Mouse (Mus musculus): Measurements from ENCODE around the gene Itih5. TPM values are rescaled to one million over a fixed set of nuclear protein-coding genes. Genes with fewer than 3 reads are reported as not detected.

Gene Itih5
- 3.1 and 7.3 TPM in 2 replicates for polyA plus RNA-seq (2012; rRNA removed)

DNA sequence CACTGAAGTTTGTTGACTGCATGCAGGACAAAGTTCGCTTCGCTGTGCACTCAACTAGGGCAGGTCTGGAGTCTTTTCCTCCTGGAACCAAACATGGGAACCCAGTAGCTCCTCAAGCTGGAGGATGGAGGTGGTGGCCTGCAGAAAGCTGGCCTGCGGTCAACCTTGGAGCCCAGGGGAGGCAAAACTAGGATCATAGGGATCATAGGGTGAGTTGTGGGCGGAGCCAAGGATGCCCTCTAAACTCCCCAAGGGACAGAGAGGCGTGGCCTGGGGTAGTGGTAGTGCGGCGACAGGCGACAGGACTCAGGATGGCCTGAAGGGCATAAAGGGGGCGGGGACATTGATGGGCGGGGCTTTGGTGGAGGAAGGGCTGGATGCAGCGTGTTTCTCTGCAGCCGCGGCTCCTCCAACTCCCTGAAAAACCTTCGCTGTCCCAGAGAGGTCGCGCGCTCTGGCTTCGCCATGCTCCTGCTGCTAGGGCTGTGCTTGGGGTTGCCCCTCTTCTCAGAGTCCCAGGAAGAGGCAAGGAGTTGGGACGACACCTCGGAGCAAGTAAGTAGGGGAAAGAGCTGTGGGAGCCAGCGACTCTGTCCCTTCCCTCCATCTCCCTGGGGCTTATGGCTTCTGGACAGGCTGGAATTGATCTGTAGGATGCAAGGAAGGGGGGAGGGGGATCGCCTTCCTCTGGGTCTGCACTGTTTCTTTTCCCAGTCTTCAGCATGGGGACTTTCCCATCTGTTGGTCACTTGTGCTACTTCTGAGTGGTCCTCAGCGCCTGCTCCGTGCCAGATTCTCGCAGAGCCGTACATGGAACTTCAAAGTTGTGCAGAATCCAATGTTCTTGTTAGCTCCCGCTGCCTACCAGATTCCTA is at the start of gene Itih5:
Itih5 (plus strand) TSS at position 371 of the 875 bp plus-strand sequence.
- peak; percentile 59 for DNase-seq (ENCODE audit: low read depth)
- TF ChIP-seq CTCF (IDR thresholded peaks at IDR 0.05; ENCODE audit: borderline replicate concordance, extremely low read depth, insufficient read depth, insufficient read length) (no peak), POLR2A (IDR thresholded peaks at IDR 0.05; ENCODE audit: borderline replicate concordance, extremely low read depth, insufficient read depth, insufficient read length, poor library complexity, severe bottlenecking) (no peak)

DNA sequence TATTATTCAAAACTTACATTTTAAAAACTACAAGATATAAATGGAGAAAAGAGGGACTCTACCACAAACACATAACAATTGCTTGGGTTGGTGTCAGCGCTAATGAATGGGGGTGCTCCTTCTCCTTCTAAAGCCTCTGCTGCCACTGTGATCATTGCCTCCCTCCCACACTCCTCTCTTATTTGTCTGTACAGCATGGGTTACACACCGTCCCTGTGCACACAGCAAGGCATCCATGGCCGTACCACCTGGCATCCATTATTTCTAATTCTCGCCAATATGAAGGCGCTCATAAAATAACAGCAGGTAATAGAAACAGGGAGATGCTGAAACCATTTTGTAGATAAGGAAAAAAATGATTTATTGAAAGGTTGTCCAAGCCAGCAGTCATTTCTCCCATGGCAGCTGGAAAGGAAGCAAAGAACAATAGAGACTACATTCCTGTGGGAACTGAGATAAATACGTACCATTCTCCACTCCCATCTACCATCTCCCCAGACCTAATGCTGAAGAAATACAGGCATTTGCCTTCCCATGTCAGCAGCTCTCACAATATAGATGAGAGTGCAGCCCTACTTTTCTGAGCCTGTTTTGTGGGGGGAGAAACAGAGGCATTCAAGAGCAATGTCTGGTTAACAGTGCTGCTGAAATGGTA is 44.7 kb upstream of the Itih5 start:
- peak; percentile 16 for DNase-seq (ENCODE audit: low read depth)
- TF ChIP-seq POLR2A (IDR thresholded peaks at IDR 0.05; ENCODE audit: borderline replicate concordance, extremely low read depth, insufficient read depth, insufficient read length, poor library complexity, severe bottlenecking) (no peak), CTCF (IDR thresholded peaks at IDR 0.05; ENCODE audit: borderline replicate concordance, extremely low read depth, insufficient read depth, insufficient read length) (no peak)

DNA sequence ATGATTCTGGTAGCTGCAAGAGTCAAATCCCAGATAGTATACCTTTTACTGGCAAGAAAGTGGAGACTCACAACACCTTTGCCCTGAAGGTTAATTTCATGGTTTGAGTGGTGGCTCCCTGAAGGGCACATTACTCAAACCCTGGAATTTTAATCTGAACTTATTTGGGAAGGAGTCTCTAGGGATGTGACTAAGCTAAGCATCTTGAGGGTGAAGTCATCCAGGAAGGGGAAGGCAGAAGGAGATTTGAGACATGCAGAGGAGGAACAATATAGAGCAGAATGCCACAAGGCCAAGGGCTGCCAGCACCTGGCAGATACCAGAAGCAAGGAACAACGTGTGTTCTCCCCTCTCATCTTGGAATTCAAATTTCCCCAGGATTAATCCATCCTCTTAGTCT is 34.6 kb upstream of the Itih5 start:
- DNase-seq (ENCODE audit: low read depth): no peak
- TF ChIP-seq POLR2A (IDR thresholded peaks at IDR 0.05; ENCODE audit: borderline replicate concordance, extremely low read depth, insufficient read depth, insufficient read length, poor library complexity, severe bottlenecking) (no peak), CTCF (IDR thresholded peaks at IDR 0.05; ENCODE audit: borderline replicate concordance, extremely low read depth, insufficient read depth, insufficient read length) (no peak)

DNA sequence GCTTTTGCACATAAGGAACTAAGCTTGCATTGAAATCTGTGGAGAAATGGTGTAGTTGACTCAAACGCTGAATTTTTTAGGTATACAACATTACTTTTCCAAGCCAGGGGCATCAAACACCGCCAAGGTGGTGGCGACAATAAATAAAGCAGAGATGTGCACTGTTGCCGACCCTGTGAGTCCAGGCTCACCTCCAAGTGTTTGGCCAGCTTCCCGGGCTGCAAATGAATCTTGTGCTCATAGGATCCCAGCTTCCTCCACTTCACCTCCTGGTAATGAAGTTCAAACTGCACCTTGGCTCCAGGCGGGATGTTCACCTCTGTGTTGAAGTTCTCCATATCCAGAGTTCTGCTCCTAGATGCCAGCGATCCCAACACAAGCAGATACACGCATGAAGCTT is 34.1 kb upstream of the Itih5 start:
- TF ChIP-seq CTCF (IDR thresholded peaks at IDR 0.05; ENCODE audit: borderline replicate concordance, extremely low read depth, insufficient read depth, insufficient read length) (no peak), POLR2A (IDR thresholded peaks at IDR 0.05; ENCODE audit: borderline replicate concordance, extremely low read depth, insufficient read depth, insufficient read length, poor library complexity, severe bottlenecking) (no peak)
- DNase-seq (ENCODE audit: low read depth): no peak

DNA sequence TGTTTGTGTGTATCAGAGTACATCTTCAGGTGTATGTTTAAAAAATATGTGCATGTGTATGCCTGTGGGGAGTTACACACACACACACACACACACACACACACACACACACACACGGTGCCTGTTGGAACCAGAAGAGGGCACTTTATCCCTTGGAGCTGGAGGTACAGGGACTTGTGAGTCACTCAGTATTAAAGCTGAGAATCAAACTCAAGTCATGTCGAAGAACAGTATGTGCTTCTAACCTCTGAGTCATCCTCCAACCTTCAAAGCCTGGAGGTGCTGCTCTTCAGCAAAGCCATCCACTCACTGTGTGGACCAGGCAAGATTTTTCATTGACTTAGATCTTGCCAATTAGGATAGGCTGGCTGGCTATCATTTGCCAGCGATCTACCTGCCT is 31.5 kb upstream of the Itih5 start:
- TF ChIP-seq POLR2A (IDR thresholded peaks at IDR 0.05; ENCODE audit: borderline replicate concordance, extremely low read depth, insufficient read depth, insufficient read length, poor library complexity, severe bottlenecking): no peak
- DNase-seq (ENCODE audit: low read depth): no peak

DNA sequence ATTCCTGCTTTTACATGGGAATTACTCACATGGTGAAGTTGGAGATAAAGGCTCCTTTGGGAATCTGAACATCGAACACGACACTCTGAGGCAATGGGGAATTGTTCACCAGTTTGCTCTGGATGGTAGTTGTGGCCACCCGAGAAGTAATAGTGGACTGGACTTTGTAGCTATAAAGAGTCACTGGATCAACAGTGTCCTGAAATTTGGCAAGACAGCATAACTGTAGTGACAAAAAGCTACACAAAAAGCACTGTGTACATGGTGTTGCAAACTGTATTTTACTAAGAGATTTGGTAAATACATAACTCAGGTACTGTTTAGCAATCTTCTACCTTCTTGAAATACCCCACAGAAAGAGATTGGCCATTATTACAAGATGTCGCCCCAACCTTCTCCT is 27.2 kb upstream of the Itih5 start:
- no peak for DNase-seq (ENCODE audit: low read depth)

DNA sequence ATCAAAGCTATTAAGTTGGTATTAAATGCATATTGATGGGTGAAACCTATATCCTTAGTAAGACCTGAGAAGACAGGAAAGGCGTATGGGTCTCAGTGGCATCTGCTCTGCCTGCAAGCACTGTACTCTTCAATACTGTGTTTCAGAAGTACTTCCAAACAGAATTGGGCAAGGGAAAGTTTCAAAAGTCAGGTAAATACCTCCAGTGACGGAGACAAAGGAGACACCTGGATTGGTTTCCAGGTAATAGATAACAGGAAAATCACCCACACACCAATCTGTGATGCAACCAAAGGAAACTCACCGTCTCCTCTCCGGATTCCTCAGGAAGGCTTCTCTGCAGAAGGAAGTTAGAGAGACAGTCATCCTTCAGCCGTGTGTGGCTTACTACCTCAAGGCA is 25.9 kb upstream of the Itih5 start:
- no peak for TF ChIP-seq CTCF (IDR thresholded peaks at IDR 0.05; ENCODE audit: borderline replicate concordance, extremely low read depth, insufficient read depth, insufficient read length)
- TF ChIP-seq POLR2A (IDR thresholded peaks at IDR 0.05; ENCODE audit: borderline replicate concordance, extremely low read depth, insufficient read depth, insufficient read length, poor library complexity, severe bottlenecking): no peak
- no peak for DNase-seq (ENCODE audit: low read depth)

More for the DNA sequence above, 27.2 kb upstream of the Itih5 start:
- TF ChIP-seq CTCF (IDR thresholded peaks at IDR 0.05; ENCODE audit: borderline replicate concordance, extremely low read depth, insufficient read depth, insufficient read length) (no peak), POLR2A (IDR thresholded peaks at IDR 0.05; ENCODE audit: borderline replicate concordance, extremely low read depth, insufficient read depth, insufficient read length, poor library complexity, severe bottlenecking) (no peak)

DNA sequence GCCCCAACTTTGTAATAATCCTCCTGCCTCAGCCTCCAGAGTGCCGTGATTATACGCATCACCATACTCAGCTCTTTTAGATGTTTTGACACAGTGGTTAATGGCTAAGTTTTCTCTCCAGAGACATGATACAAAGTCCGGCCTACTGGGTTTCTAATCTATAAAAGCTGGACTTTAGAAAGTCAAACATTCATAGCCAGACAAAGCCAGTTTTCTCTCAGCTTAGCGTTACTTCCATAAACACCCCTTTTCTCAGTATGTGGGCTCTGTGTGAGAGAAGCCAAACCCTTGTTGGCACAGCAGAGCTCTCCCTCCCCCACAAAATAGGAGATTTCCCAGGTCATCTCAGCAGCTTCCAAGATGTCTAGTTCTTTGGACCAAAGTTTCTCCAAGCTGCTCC is 24.8 kb upstream of the Itih5 start:
- no peak for TF ChIP-seq POLR2A (IDR thresholded peaks at IDR 0.05; ENCODE audit: borderline replicate concordance, extremely low read depth, insufficient read depth, insufficient read length, poor library complexity, severe bottlenecking)
- TF ChIP-seq CTCF (IDR thresholded peaks at IDR 0.05; ENCODE audit: borderline replicate concordance, extremely low read depth, insufficient read depth, insufficient read length): no peak

DNA sequence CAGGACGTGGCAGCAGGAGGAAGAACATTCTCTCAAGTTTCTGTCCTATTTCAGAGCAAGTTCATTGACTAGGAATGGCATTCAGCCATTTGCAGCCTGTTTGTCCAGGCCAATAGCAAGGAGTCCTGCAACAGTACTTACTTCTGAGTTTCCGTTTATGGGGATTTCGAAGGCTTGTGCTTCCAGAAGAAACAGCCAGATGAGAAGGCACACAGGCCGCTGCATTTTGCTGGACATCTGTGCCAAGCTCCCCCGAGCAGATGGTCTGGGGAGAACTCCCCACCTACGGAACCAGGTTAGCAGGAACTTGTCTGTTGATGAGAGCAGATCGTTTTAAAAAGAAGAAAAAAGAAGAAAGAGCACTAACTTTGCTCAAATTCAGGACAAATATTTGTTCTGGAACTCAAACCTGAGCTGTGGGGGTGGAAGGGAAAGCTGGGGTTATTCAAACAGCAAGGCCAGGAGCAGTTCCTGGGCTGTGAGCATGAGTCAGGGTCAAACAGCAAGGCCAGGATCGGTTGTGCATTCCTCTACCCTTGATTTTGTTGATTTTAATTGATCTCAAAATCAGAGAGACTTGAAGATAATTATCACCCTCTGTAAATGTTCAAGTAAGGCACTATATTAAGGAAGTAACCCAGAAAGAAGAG is 22.9 kb upstream of the Itih5 start:
- no peak for TF ChIP-seq CTCF (IDR thresholded peaks at IDR 0.05; ENCODE audit: borderline replicate concordance, extremely low read depth, insufficient read depth, insufficient read length)
- no peak for TF ChIP-seq POLR2A (IDR thresholded peaks at IDR 0.05; ENCODE audit: borderline replicate concordance, extremely low read depth, insufficient read depth, insufficient read length, poor library complexity, severe bottlenecking)
- DNase-seq (ENCODE audit: low read depth): no peak

More for the DNA sequence above, 24.8 kb upstream of the Itih5 start:
- no peak for DNase-seq (ENCODE audit: low read depth)

DNA sequence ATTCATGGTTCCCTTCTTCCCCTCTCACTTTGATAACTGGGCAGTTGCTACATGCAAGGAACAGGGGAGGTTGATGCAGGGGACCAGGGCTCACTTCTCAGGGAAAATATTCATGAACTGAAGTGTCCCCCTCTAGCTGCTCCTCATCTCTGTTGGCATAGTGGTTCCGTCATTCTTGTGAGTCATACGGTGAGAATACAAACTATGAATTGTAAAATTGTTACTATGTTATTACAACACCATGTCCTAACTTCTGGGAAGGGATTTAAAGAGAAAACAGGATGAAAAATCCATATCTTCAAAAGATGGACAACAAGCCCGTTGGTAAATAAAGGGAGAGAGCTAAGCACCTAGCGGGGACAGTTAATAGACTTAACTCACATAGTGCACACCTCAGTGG is 22.1 kb upstream of the Itih5 start, which contains the start of gene Itih2:
Itih2 (minus strand) TSS at position 101 of the 400 bp plus-strand sequence.
- no peak for TF ChIP-seq POLR2A (IDR thresholded peaks at IDR 0.05; ENCODE audit: borderline replicate concordance, extremely low read depth, insufficient read depth, insufficient read length, poor library complexity, severe bottlenecking)
- no peak for TF ChIP-seq CTCF (IDR thresholded peaks at IDR 0.05; ENCODE audit: borderline replicate concordance, extremely low read depth, insufficient read depth, insufficient read length)
- DNase-seq (ENCODE audit: low read depth): no peak

DNA sequence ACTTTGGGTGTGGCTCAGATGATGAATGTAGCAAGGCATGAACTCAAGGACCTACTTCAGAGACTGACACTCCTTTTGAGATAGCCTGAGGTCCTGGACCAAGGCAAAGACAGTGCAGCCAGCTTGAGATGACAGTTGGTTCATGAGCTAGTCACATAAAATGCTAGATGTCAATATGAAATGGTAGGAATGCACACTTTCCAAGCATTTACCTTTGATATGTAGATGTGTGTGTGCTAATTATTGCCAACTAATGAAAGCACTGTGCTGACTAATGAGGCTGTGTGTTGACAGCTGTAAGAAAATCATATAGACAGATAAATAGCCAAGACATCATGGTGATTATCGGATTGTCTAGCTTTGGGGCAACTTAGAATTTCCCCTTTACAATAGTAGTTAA is 21.2 kb upstream of the Itih5 start:
- peak; percentile 54 for DNase-seq (ENCODE audit: low read depth)
- TF ChIP-seq POLR2A (IDR thresholded peaks at IDR 0.05; ENCODE audit: borderline replicate concordance, extremely low read depth, insufficient read depth, insufficient read length, poor library complexity, severe bottlenecking) (no peak), CTCF (IDR thresholded peaks at IDR 0.05; ENCODE audit: borderline replicate concordance, extremely low read depth, insufficient read depth, insufficient read length) (no peak)
